22 mouse cellular contexts compared by ENCODE assay signal in the genomic region with DNA sequence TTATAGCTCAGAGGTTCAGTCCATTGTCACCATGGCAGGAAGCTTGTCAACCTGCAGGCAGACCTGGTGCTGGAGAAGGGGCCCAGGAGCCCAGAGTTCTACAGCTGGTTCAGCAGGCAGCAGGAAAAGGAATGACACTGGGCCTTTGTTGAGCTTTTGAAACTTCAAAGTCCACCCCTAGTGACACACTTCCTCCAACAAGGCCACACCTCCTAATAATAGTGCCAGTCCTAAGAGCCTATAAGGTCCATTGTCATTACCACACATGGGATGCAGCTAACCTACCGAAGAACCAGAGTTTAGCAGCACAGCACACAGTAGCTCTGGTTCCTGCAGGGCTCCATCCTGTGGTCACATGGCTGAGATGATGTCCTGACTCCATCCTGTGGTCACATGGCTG.
"Had no signal": no experiment of that assay in that cellular context is flagged by ENCODE, and none has a peak within 500 bp of the region (broad histone marks: within the 10 kb centered on the region; RNA-seq: fewer than 3 reads in every experiment).

No protein-coding gene starts in this region.

- H3K27ac ChIP-seq: kidney, embryonic 15.5 days; limb, embryonic 12.5 days; limb, embryonic 15.5 days; liver, embryonic 12.5 days; liver, embryonic 15.5 days; midbrain, embryonic 10.5 days; midbrain, embryonic 13.5 days; neural tube, embryonic 13.5 days; stomach, embryonic 15.5 days had no signal

- H3K36me3 ChIP-seq: kidney, embryonic 15.5 days; limb, embryonic 12.5 days; limb, embryonic 15.5 days; liver, embryonic 12.5 days; liver, embryonic 15.5 days; midbrain, embryonic 10.5 days; midbrain, embryonic 13.5 days; neural tube, embryonic 13.5 days; stomach, embryonic 15.5 days had no signal

- H3K4me2 ChIP-seq: kidney, embryonic 15.5 days; limb, embryonic 12.5 days; limb, embryonic 15.5 days; liver, embryonic 12.5 days; liver, embryonic 15.5 days; midbrain, embryonic 13.5 days; neural tube, embryonic 13.5 days; stomach, embryonic 15.5 days had no signal

- ATAC-seq: liver, embryonic 12.5 days; midbrain, embryonic 13.5 days; midbrain, embryonic 16.5 days had no signal

- H3K4me3 ChIP-seq: kidney, embryonic 15.5 days; limb, embryonic 12.5 days; limb, embryonic 15.5 days; liver, embryonic 12.5 days; liver, embryonic 15.5 days; midbrain, embryonic 10.5 days; midbrain, embryonic 13.5 days; myocyte; neural tube, embryonic 13.5 days; stomach, embryonic 15.5 days had no signal

- H3K9me3 ChIP-seq: kidney, embryonic 15.5 days; limb, embryonic 12.5 days; limb, embryonic 15.5 days; liver, embryonic 12.5 days; liver, embryonic 15.5 days; midbrain, embryonic 10.5 days; midbrain, embryonic 13.5 days; neural tube, embryonic 13.5 days; stomach, embryonic 15.5 days had no signal

- H3K9ac ChIP-seq: kidney, embryonic 15.5 days; limb, embryonic 12.5 days; limb, embryonic 15.5 days; liver, embryonic 12.5 days; liver, embryonic 15.5 days; midbrain, embryonic 13.5 days; neural tube, embryonic 13.5 days; stomach, embryonic 15.5 days had no signal

- H3K27me3 ChIP-seq: limb, embryonic 12.5 days; limb, embryonic 15.5 days; liver, embryonic 12.5 days; liver, embryonic 15.5 days; midbrain, embryonic 13.5 days; neural tube, embryonic 13.5 days; stomach, embryonic 15.5 days had no signal

- DNase-seq: kidney, postnatal 10 days; kidney, postnatal 36 days; left cerebral cortex, postnatal 4 days; lung, adult 2 months; lung, postnatal 14 days; lung, postnatal 4 days; retina, postnatal 1 day; right cerebral cortex, postnatal 25 days; spleen, adult 18-20 months; thymus, adult 18-20 months; thymus, postnatal 36 days had no signal

- H3K4me1 ChIP-seq: stomach, embryonic 15.5 days had no signal
